ENCODE assay signal across 29 mouse cellular contexts in the genomic region with DNA sequence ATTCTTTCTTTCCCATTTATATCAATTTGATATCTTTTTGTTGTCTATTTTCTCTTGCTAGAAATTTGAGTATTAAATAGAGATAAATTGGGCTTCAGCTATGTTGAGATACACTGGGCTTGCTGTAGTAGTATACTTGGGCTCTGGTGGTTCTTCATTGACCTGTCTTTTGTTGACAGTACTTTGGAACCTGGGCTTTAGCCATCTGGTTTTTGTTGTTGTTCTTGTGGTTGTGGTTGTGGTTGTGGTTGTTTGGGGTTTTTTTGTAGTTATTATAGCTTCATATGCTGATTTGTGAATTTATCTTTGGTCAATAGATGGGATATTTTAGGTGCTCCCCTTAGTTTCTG. TPM values are rescaled to one million over a fixed set of nuclear protein-coding genes. Genes with fewer than 3 reads are reported as not detected.
DNase-seq lines count a peak whose midpoint lies in the region; ATAC-seq and TF ChIP-seq lines count a peak whose summit lies in the region.
"Had no signal": no experiment of that assay in that cellular context is flagged by ENCODE, and none has a peak within 500 bp of the region (broad histone marks: within the 10 kb centered on the region; RNA-seq: fewer than 3 reads in every experiment).

No protein-coding gene starts in this region.

- no peak for DNase-seq in hindbrain, embryonic 11.5 days (ENCODE audit: low spot score)
- DNase-seq in hindbrain, embryonic 10.5 days (ENCODE audit: low spot score): no peak
- DNase-seq in midbrain, embryonic 10.5 days (ENCODE audit: low spot score): no peak
- no peak for DNase-seq in ovary, adult 18-20 months (ENCODE audit: low spot score)
- DNase-seq in thymus, adult 2 months: no peak
- DNase-seq: adrenal gland, postnatal 10 days; cerebellum, adult 8-10 months; gastrocnemius, postnatal 10 days; heart, adult 11 months; kidney, adult 11 months; lung, postnatal 4 days had no signal

- no peak overlapping the region for H3K27ac ChIP-seq in hindbrain, embryonic 11.5 days (ENCODE audit: low read depth, low read length)
- no peak overlapping the region for H3K27ac ChIP-seq in hindbrain, embryonic 10.5 days
- no peak overlapping the region for H3K27ac ChIP-seq in midbrain, embryonic 12.5 days (replicated peaks)
- H3K27ac ChIP-seq in midbrain, embryonic 10.5 days (replicated peaks): no peak overlapping the region
- H3K27ac ChIP-seq in hindbrain, embryonic 13.5 days: no peak overlapping the region
- no peak overlapping the region for H3K27ac ChIP-seq in midbrain, embryonic 15.5 days
- H3K27ac ChIP-seq in thymus, adult 2 months (ENCODE audit: control insufficient read depth, insufficient read depth, low read length): no peak overlapping the region
- H3K27ac ChIP-seq: embryonic facial prominence, embryonic 15.5 days; left cerebral cortex, adult 2 months; liver, embryonic 14.5 days; neural tube, embryonic 15.5 days had no signal

- no peaks in the 10 kb centered on the region for H3K4me1 ChIP-seq in hindbrain, embryonic 11.5 days (replicated peaks; ENCODE audit: control insufficient read depth, insufficient read depth, low read length)
- no peaks in the 10 kb centered on the region for H3K4me1 ChIP-seq in hindbrain, embryonic 10.5 days (replicated peaks)
- H3K4me1 ChIP-seq in midbrain, embryonic 12.5 days: no peaks in the 10 kb centered on the region
- no peaks in the 10 kb centered on the region for H3K4me1 ChIP-seq in midbrain, embryonic 10.5 days
- H3K4me1 ChIP-seq in hindbrain, embryonic 13.5 days (replicated peaks): no peaks in the 10 kb centered on the region
- no peaks in the 10 kb centered on the region for H3K4me1 ChIP-seq in midbrain, embryonic 15.5 days
- H3K4me1 ChIP-seq in thymus, adult 2 months (replicated peaks; ENCODE audit: control insufficient read depth, insufficient read depth, low read length): no peaks in the 10 kb centered on the region
- H3K4me1 ChIP-seq: embryonic facial prominence, embryonic 15.5 days; lung, embryonic 15.5 days; neural tube, embryonic 15.5 days had no signal

- no peak for TF ChIP-seq POLR2A in thymus, adult 2 months (IDR thresholded peaks at IDR 0.05; ENCODE audit: control insufficient read depth, extremely low read depth, insufficient read depth, low read length, poor library complexity)

- H3K4me3 ChIP-seq in hindbrain, embryonic 11.5 days (ENCODE audit: low read depth, low read length): no peak overlapping the region
- H3K4me3 ChIP-seq in hindbrain, embryonic 10.5 days: no peak overlapping the region
- no peak overlapping the region for H3K4me3 ChIP-seq in midbrain, embryonic 12.5 days
- no peak overlapping the region; the same call in 1 of the 2 replicates for H3K4me3 ChIP-seq in midbrain, embryonic 10.5 days
- no peak overlapping the region for H3K4me3 ChIP-seq in hindbrain, embryonic 13.5 days
- H3K4me3 ChIP-seq in midbrain, embryonic 15.5 days: no peak overlapping the region
- H3K4me3 ChIP-seq in thymus, adult 2 months (ENCODE audit: control insufficient read depth, insufficient read depth, low read length): no peak overlapping the region
- H3K4me3 ChIP-seq: left cerebral cortex, adult 2 months; myocyte had no signal

- H3K27me3 ChIP-seq in hindbrain, embryonic 11.5 days (ENCODE audit: control insufficient read depth, insufficient read depth, low read length): no peaks in the 10 kb centered on the region
- no peaks in the 10 kb centered on the region for H3K27me3 ChIP-seq in hindbrain, embryonic 10.5 days (ENCODE audit: insufficient read depth, poor library complexity, severe bottlenecking)
- H3K27me3 ChIP-seq in midbrain, embryonic 12.5 days: no peaks in the 10 kb centered on the region
- no peaks in the 10 kb centered on the region for H3K27me3 ChIP-seq in midbrain, embryonic 10.5 days (ENCODE audit: low read depth, poor library complexity, severe bottlenecking)
- no peaks in the 10 kb centered on the region for H3K27me3 ChIP-seq in hindbrain, embryonic 13.5 days
- no peaks in the 10 kb centered on the region for H3K27me3 ChIP-seq in midbrain, embryonic 15.5 days (replicated peaks)
- H3K27me3 ChIP-seq in thymus, adult 2 months (ENCODE audit: control insufficient read depth, insufficient read depth, low read length): no peaks in the 10 kb centered on the region
- H3K27me3 ChIP-seq: embryonic facial prominence, embryonic 15.5 days; lung, embryonic 15.5 days; neural tube, embryonic 15.5 days had no signal

- TF ChIP-seq CTCF in thymus, adult 2 months (IDR thresholded peaks at IDR 0.05; ENCODE audit: borderline replicate concordance, control insufficient read depth, extremely low read depth, insufficient read depth, low read length, poor library complexity): no peak

- no peak overlapping the region for H3K4me2 ChIP-seq in hindbrain, embryonic 11.5 days (replicated peaks; ENCODE audit: low read depth, low read length)
- no peak overlapping the region for H3K4me2 ChIP-seq in midbrain, embryonic 12.5 days (replicated peaks)
- no peak overlapping the region for H3K4me2 ChIP-seq in hindbrain, embryonic 13.5 days
- peak overlapping the region; percentile 44; the same call in 1 of the 2 replicates for H3K4me2 ChIP-seq in midbrain, embryonic 15.5 days

- ATAC-seq in hindbrain, embryonic 11.5 days (ENCODE audit: low FRiP score): peak; percentile 49; the same call in 1 of the 2 replicates
- ATAC-seq in midbrain, embryonic 12.5 days (ENCODE audit: low FRiP score, low read depth): peak; percentile 47; the same call in 1 of the 2 replicates
- peak; percentile 46; the same call in 1 of the 2 replicates for ATAC-seq in hindbrain, embryonic 13.5 days (ENCODE audit: low FRiP score)
- ATAC-seq in midbrain, embryonic 15.5 days (replicated peaks): 0 out of 2 replicates have a peak, but pooled peaks have one; percentile 30

- no peak overlapping the region for H3K9ac ChIP-seq in hindbrain, embryonic 11.5 days (ENCODE audit: low read depth, low read length)
- H3K9ac ChIP-seq in midbrain, embryonic 12.5 days (replicated peaks): no peak overlapping the region
- H3K9ac ChIP-seq in hindbrain, embryonic 13.5 days: no peak overlapping the region
- H3K9ac ChIP-seq in midbrain, embryonic 15.5 days: no peak overlapping the region
- H3K9ac ChIP-seq: embryonic facial prominence, embryonic 15.5 days; liver, embryonic 14.5 days; neural tube, embryonic 15.5 days had no signal

- H3K36me3 ChIP-seq in hindbrain, embryonic 11.5 days (ENCODE audit: control insufficient read depth, insufficient read depth, low read length): no peaks in the 10 kb centered on the region
- no peaks in the 10 kb centered on the region for H3K36me3 ChIP-seq in hindbrain, embryonic 10.5 days
- no peaks in the 10 kb centered on the region for H3K36me3 ChIP-seq in midbrain, embryonic 12.5 days
- no peaks in the 10 kb centered on the region for H3K36me3 ChIP-seq in midbrain, embryonic 10.5 days
- no peaks in the 10 kb centered on the region for H3K36me3 ChIP-seq in hindbrain, embryonic 13.5 days
- no peaks in the 10 kb centered on the region for H3K36me3 ChIP-seq in midbrain, embryonic 15.5 days (replicated peaks)
- H3K36me3 ChIP-seq in thymus, adult 2 months (ENCODE audit: control insufficient read depth, insufficient read depth, low read length): no peaks in the 10 kb centered on the region
- H3K36me3 ChIP-seq: embryonic facial prominence, embryonic 15.5 days; G1E; lung, embryonic 15.5 days; neural tube, embryonic 15.5 days had no signal

- H3K9me3 ChIP-seq in hindbrain, embryonic 11.5 days (ENCODE audit: control insufficient read depth, low read length): no peaks in the 10 kb centered on the region
- H3K9me3 ChIP-seq in hindbrain, embryonic 10.5 days: no peaks in the 10 kb centered on the region
- no peaks in the 10 kb centered on the region for H3K9me3 ChIP-seq in midbrain, embryonic 12.5 days
- H3K9me3 ChIP-seq in midbrain, embryonic 10.5 days (replicated peaks): no peaks in the 10 kb centered on the region
- no peaks in the 10 kb centered on the region for H3K9me3 ChIP-seq in hindbrain, embryonic 13.5 days
- H3K9me3 ChIP-seq in midbrain, embryonic 15.5 days: no peaks in the 10 kb centered on the region
- H3K9me3 ChIP-seq: embryonic facial prominence, embryonic 15.5 days; G1E; lung, embryonic 15.5 days; neural tube, embryonic 15.5 days had no signal

RNA-seq across cellular contexts. Expression of gene Vmn2r82, which starts 33.6 kb away (rescaled TPM):
- polyA plus RNA-seq in hindbrain, embryonic 11.5 days (2014; fragmentation: Nextera tagmentation; extraction: Ambion mirVana): not detected in 2 replicates
- polyA plus RNA-seq in hindbrain, embryonic 10.5 days (2016; fragmentation: Nextera tagmentation; extraction: Ambion mirVana): not detected in 2 replicates
- not detected in 2 replicates for polyA plus RNA-seq in midbrain, embryonic 12.5 days (2016; fragmentation: Nextera tagmentation; extraction: Ambion mirVana)
- not detected in 2 replicates for polyA plus RNA-seq in midbrain, embryonic 10.5 days (2016; fragmentation: Nextera tagmentation; extraction: Ambion mirVana)
- polyA plus RNA-seq in hindbrain, embryonic 13.5 days (2015; fragmentation: Nextera tagmentation; extraction: Ambion mirVana): not detected in 2 replicates
- not detected in 2 replicates for polyA plus RNA-seq in midbrain, embryonic 15.5 days (2015; fragmentation: Nextera tagmentation; extraction: Ambion mirVana)
- not detected in 2 replicates for polyA plus RNA-seq in thymus, adult 2 months (2012; rRNA removed)
- polyA plus RNA-seq: embryonic facial prominence, embryonic 15.5 days; G1E; heart, embryonic 11.5 days; heart, postnatal 0 days; kidney, postnatal 0 days; large intestine, adult 2 months; limb, embryonic 14.5 days; liver, embryonic 14.5 days; lung, embryonic 15.5 days; myocyte; neural tube, embryonic 15.5 days; small intestine, adult 2 months; stomach, embryonic 16.5 days; thymus, postnatal 0 days had no signal
